Mouse (Mus musculus) MEL (cell line): ENCODE results near the gene Retreg1. TPM values are rescaled to one million over a fixed set of nuclear protein-coding genes. Genes with fewer than 3 reads are reported as not detected.

ENCODE experiments used
- DNase-seq: peaks from one replicate; pipeline ENCODE4 v3.0.0; 2011; ENCODE audit warnings: low read depth, low spot score
- H3K27ac ChIP-seq: 2 replicates; pipeline ENCODE4 v1.5.1; 2012; ENCODE audit warnings: low read depth, mild to moderate bottlenecking, control low read depth, low read length, moderate library complexity; ENCODE audit not compliant: control insufficient read depth
- H3K27me3 ChIP-seq, 2 experiments: fragments of 150-350 bp in 1 of 2; sonication (generic) in 1 of 2; 2 replicates each; pipeline ENCODE4 v1.6.1; 2012; ENCODE audit warnings: low read length in 2 of 2, mild to moderate bottlenecking in 2 of 2, improper control_type of control experiment in 1 of 2, moderate library complexity in 1 of 2; ENCODE audit not compliant: insufficient read depth in 2 of 2, control insufficient read depth in 1 of 2
- H3K36me3 ChIP-seq, 2 experiments: 2 replicates each; pipeline ENCODE4 v1.6.1; 2012 to 2014; ENCODE audit warnings: low read length in 2 of 2, improper control_type of control experiment in 1 of 2, inconsistent platforms in 1 of 2, mild to moderate bottlenecking in 1 of 2; ENCODE audit not compliant: insufficient read depth in 2 of 2, control insufficient read depth in 1 of 2
- H3K4me1 ChIP-seq, 2 experiments: fragments of 150-350 bp in 1 of 2; sonication (generic) in 1 of 2; 2 replicates each; pipeline ENCODE4 v1.6.1; 2012; ENCODE audit warnings: low read length in 2 of 2, improper control_type of control experiment in 1 of 2, mild to moderate bottlenecking in 1 of 2; ENCODE audit not compliant: insufficient read depth in 2 of 2, control insufficient read depth in 1 of 2
- H3K4me3 ChIP-seq, 2 experiments: fragments of 150-350 bp in 1 of 2; sonication (generic) in 1 of 2; 2 replicates each; pipeline ENCODE4 v1.5.1; 2012; ENCODE audit warnings: low read depth in 2 of 2, low read length in 2 of 2, mild to moderate bottlenecking in 2 of 2, moderate library complexity in 2 of 2, control low read depth in 1 of 2, improper control_type of control experiment in 1 of 2; ENCODE audit not compliant: control insufficient read depth in 1 of 2, insufficient read depth in 1 of 2
- H3K79me2 ChIP-seq: 2 replicates; pipeline ENCODE4 v1.6.1; 2012; ENCODE audit warnings: mild to moderate bottlenecking, low read length, moderate library complexity; ENCODE audit not compliant: control insufficient read depth, poor library complexity, insufficient read depth
- H3K9ac ChIP-seq: 2 replicates; pipeline ENCODE4 v1.6.1; 2012; ENCODE audit warnings: low read depth, mild to moderate bottlenecking, control low read depth, low read length, moderate library complexity; ENCODE audit not compliant: control insufficient read depth, poor library complexity, severe bottlenecking
- H3K9me3 ChIP-seq: fragments of 150-350 bp; sonication (generic); replicated peaks from 2 replicates; pipeline ENCODE4 v1.6.1; 2012; ENCODE audit warnings: mild to moderate bottlenecking, low read length, improper control_type of control experiment, moderate library complexity; ENCODE audit not compliant: insufficient read depth
- BHLHE40 ChIP-seq: IDR thresholded peaks from 2 replicates; pipeline ENCODE4 v1.6.1; 2012; ENCODE audit warnings: low read depth, mild to moderate bottlenecking, inconsistent platforms, low read length, improper control_type of control experiment, borderline replicate concordance
- CHD1 ChIP-seq: IDR thresholded peaks from 2 replicates; pipeline ENCODE4 v1.6.1; 2012; ENCODE audit warnings: low read depth, mild to moderate bottlenecking, inconsistent platforms, low read length, improper control_type of control experiment
- ELF1 ChIP-seq: IDR thresholded peaks from 2 replicates; pipeline ENCODE4 v1.6.1; 2014; ENCODE audit warnings: low read depth, mild to moderate bottlenecking, inconsistent platforms, low read length, improper control_type of control experiment, moderate library complexity
- EP300 ChIP-seq, 2 experiments: IDR thresholded peaks; 2 replicates each; pipeline ENCODE4 v1.6.1; 2011; ENCODE audit warnings: improper control_type of control experiment in 2 of 2, low read length in 2 of 2, low read depth in 1 of 2, mild to moderate bottlenecking in 1 of 2
- ETS1 ChIP-seq: IDR thresholded peaks from 2 replicates; pipeline ENCODE4 v1.6.1; 2012; ENCODE audit warnings: low read depth, mild to moderate bottlenecking, inconsistent platforms, low read length, improper control_type of control experiment, moderate library complexity
- GATA1 ChIP-seq: IDR thresholded peaks from 2 replicates; pipeline ENCODE4 v1.6.1; 2011; ENCODE audit warnings: low read depth, low read length, improper control_type of control experiment
- HCFC1 ChIP-seq: IDR thresholded peaks from 2 replicates; pipeline ENCODE4 v1.6.1; 2012; ENCODE audit warnings: low read depth, mild to moderate bottlenecking, inconsistent platforms, low read length, improper control_type of control experiment, moderate library complexity
- KAT2A ChIP-seq: conservative IDR thresholded peaks from 2 replicates; pipeline ENCODE4 v1.6.1; 2012; ENCODE audit warnings: low read depth, low read length, improper control_type of control experiment, inconsistent platforms
- MAFK ChIP-seq: IDR thresholded peaks from 2 replicates; pipeline ENCODE4 v1.6.1; 2011; ENCODE audit warnings: low read depth, mild to moderate bottlenecking, low read length, improper control_type of control experiment, borderline replicate concordance
- MAX ChIP-seq: IDR thresholded peaks from 2 replicates; pipeline ENCODE4 v1.6.1; 2011; ENCODE audit warnings: low read length, improper control_type of control experiment
- MEF2A ChIP-seq: IDR thresholded peaks from 2 replicates; pipeline ENCODE4 v1.6.1; 2014; ENCODE audit warnings: low read depth, mild to moderate bottlenecking, inconsistent platforms, low read length, improper control_type of control experiment; ENCODE audit not compliant: poor library complexity, insufficient replicate concordance, severe bottlenecking; ENCODE audit errors: extremely low read depth
- MXI1 ChIP-seq: IDR thresholded peaks from 2 replicates; pipeline ENCODE4 v1.6.1; 2011; ENCODE audit warnings: mild to moderate bottlenecking, low read depth, low read length, improper control_type of control experiment
- MYC ChIP-seq: IDR thresholded peaks from 2 replicates; pipeline ENCODE4 v1.6.1; 2011; ENCODE audit warnings: low read depth, mild to moderate bottlenecking, low read length, improper control_type of control experiment, moderate library complexity
- NELFE ChIP-seq: IDR thresholded peaks from 2 replicates; pipeline ENCODE4 v1.6.1; 2011; ENCODE audit warnings: low read depth, low read length, improper control_type of control experiment
- NRF1 ChIP-seq: IDR thresholded peaks from 2 replicates; pipeline ENCODE4 v1.6.1; 2014; ENCODE audit warnings: low read depth, mild to moderate bottlenecking, inconsistent platforms, low read length, improper control_type of control experiment, moderate library complexity; ENCODE audit not compliant: poor library complexity, insufficient read depth, severe bottlenecking
- POLR2AphosphoS2 ChIP-seq: IDR thresholded peaks from 2 replicates; pipeline ENCODE4 v1.6.1; 2011; ENCODE audit warnings: low read length, improper control_type of control experiment
- RAD21 ChIP-seq: IDR thresholded peaks from 2 replicates; pipeline ENCODE4 v1.6.1; 2011; ENCODE audit warnings: mild to moderate bottlenecking, low read depth, low read length, improper control_type of control experiment
- RCOR1 ChIP-seq: IDR thresholded peaks from 2 replicates; pipeline ENCODE4 v1.6.1; 2012; ENCODE audit warnings: low read depth, mild to moderate bottlenecking, inconsistent platforms, low read length, improper control_type of control experiment
- SIN3A ChIP-seq: IDR thresholded peaks from 2 replicates; pipeline ENCODE4 v1.6.1; 2012; ENCODE audit warnings: low read length, improper control_type of control experiment, inconsistent platforms
- TAL1 ChIP-seq: IDR thresholded peaks from 2 replicates; pipeline ENCODE4 v1.6.1; 2012; ENCODE audit warnings: mild to moderate bottlenecking, inconsistent platforms, low read length, moderate library complexity, mixed read lengths
- TBP ChIP-seq: IDR thresholded peaks from 2 replicates; pipeline ENCODE4 v1.8.0; 2011; ENCODE audit warnings: low read depth, low read length, improper control_type of control experiment
- TCF12 ChIP-seq: IDR thresholded peaks from 2 replicates; pipeline ENCODE4 v1.6.1; 2014; ENCODE audit warnings: low read depth, mild to moderate bottlenecking, inconsistent platforms, low read length, improper control_type of control experiment, moderate library complexity
- UBTF ChIP-seq: IDR thresholded peaks from 2 replicates; pipeline ENCODE4 v1.6.1; 2012; ENCODE audit warnings: low read depth, mild to moderate bottlenecking, inconsistent platforms, low read length, improper control_type of control experiment, moderate library complexity, borderline replicate concordance; ENCODE audit not compliant: insufficient read depth
- ZMIZ1 ChIP-seq: IDR thresholded peaks from 2 replicates; pipeline ENCODE4 v1.6.1; 2012; ENCODE audit warnings: low read depth, mild to moderate bottlenecking, inconsistent platforms, low read length, improper control_type of control experiment, moderate library complexity
- ZNF384 ChIP-seq: IDR thresholded peaks from 2 replicates; pipeline ENCODE4 v1.6.1; 2012; ENCODE audit warnings: low read depth, mild to moderate bottlenecking, inconsistent platforms, low read length, improper control_type of control experiment
- polyA plus RNA-seq, 2 experiments: library from polyadenylated mRNA; stranded (reverse) in 1 of 2; unstranded in 1 of 2; fragments of >175 nt in 1 of 2; fragments of >200 nt in 1 of 2; gene quantifications; 2 replicates each; pipeline versions ENCODE4 v1.2.1 to v1.2.4; 2012; ENCODE audit warnings: low replicate concordance in 2 of 2, low read depth in 1 of 2; ENCODE audit not compliant: insufficient read length in 2 of 2, insufficient read depth in 1 of 2, missing spikeins in 1 of 2
- total RNA-seq: library from RNA; depleted of rRNA; stranded (reverse); fragments of 300-350 nt; gene quantifications from 2 replicates; pipeline ENCODE4 v1.2.3, GENCODE M21; 2012

The Retreg1 gene
- total and polyA plus RNA-seq, 3 experiments: 3.1 to 7.6 TPM; not detected in 1

GRCm38 (mm10) chr15:25909783-25910494 is 67.0 kb downstream of the Retreg1 start (continued):
- TF ChIP-seq SIN3A (peak; percentile 83), CHD1 (0 out of 2 replicates have a peak, but pooled peaks have one; percentile 24), MAFK (peak; percentile 59), MXI1 (peak; percentile 51; the same call in 1 of the 2 replicates)

DNA sequence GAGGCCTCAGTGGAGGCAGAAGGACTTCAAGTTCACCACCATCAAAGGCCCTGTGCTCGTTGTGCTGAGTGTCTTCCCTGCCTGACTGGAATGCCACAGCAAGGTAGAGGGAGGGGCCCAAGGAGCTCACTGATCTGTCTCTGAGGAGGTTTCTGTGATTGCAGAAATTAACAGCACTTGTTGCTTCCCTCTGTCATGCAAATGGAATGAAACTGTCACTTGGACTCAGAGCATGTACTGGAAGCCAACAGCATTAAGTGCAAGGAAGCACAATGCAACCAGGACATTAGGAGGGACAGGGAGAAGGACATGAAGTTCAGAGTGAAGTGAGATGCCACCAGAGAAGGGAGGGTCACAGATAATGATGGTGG is 67.5 kb downstream of the Retreg1 start:
- Histone ChIP-seq H3K4me3 (peak overlapping the region; percentile 8 to 16), H3K27ac (peak overlapping the region; percentile 90), H3K9ac (peak overlapping the region; percentile 23)
- DNase-seq: no peak
- no peak for TF ChIP-seq CHD1
- TF ChIP-seq SIN3A: 0 out of 2 replicates have a peak, but pooled peaks have one; percentile 8
- 0 out of 2 replicates have a peak, but pooled peaks have one; percentile 2 for TF ChIP-seq ELF1
- TF ChIP-seq MAX: 0 out of 2 replicates have a peak, but pooled peaks have one; percentile 4
- TF ChIP-seq, all 39 proteins: peak for 3
- peaks cover 18 to 25% of the 10 kb centered on the region in 2 experiments for H3K4me1 ChIP-seq
- no peaks in the 10 kb centered on the region for H3K79me2 ChIP-seq
- no peaks in the 10 kb centered on the region for H3K27me3 ChIP-seq
- H3K9me3 ChIP-seq: no peaks in the 10 kb centered on the region
- H3K36me3 ChIP-seq: peaks cover 0 to 25% of the 10 kb centered on the region in 2 experiments; a peak in 2 of 4 replicates

DNA sequence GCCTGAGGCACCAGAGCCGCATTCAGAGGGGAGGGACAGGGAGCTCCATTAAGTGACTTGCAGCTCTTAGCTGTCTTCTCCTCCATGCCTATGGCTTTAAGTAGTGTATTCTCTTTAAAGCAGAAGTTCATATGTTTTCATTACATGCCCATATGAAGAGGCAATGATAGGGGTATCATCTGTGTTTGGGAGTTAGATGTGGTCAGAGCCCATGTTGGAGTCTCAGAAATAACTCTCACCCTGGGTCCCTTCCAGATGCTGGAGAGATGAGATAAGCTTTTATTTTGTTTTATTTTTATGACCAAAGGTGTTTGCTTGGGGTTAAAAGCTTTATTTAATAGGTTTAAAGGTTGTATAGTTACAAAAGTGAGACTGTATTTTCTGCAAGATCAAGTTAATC is 67.9 kb downstream of the Retreg1 start:
- Histone ChIP-seq H3K9me3 (no peaks in the 10 kb centered on the region), H3K4me3 (peak overlapping the region; percentile 8 to 16; a peak in 3 of 4 replicates), H3K9ac (peak overlapping the region; percentile 23), H3K27me3 (no peaks in the 10 kb centered on the region), H3K79me2 (no peaks in the 10 kb centered on the region), H3K36me3 (peaks cover 0 to 25% of the 10 kb centered on the region in 2 experiments; a peak in 2 of 4 replicates), H3K27ac (peak overlapping the region; percentile 90), H3K4me1 (peaks cover 18 to 25% of the 10 kb centered on the region in 2 experiments)
- TF ChIP-seq NELFE: no peak
- TF ChIP-seq GATA1: peak; percentile 81
- no peak for TF ChIP-seq HCFC1
- no peak for TF ChIP-seq MAX
- TF ChIP-seq KAT2A: no peak
- TF ChIP-seq ELF1: no peak
- no peak for TF ChIP-seq TBP
- peak; percentile 76; the same call in 1 of the 2 replicates for TF ChIP-seq MEF2A
- TF ChIP-seq ETS1: peak; percentile 92
- TF ChIP-seq ZMIZ1: no peak
- peak; percentile 82 to 88 for TF ChIP-seq EP300 (IDR thresholded peaks at IDR 0.05; ENCODE audit: low read depth in 1 of 2, low read length in 2 of 2)
- no peak for TF ChIP-seq UBTF
- no peak for TF ChIP-seq BHLHE40
- peak; percentile 88 for TF ChIP-seq TCF12
- TF ChIP-seq ZNF384: no peak
- TF ChIP-seq POLR2AphosphoS2: no peak
- peak; percentile 53; the same call in 1 of the 2 replicates for TF ChIP-seq RCOR1
- TF ChIP-seq MYC: no peak
- peak; percentile 81 for TF ChIP-seq TAL1
- no peak for TF ChIP-seq MAFK
- no peak for TF ChIP-seq RAD21
- TF ChIP-seq NRF1: no peak
- DNase-seq: peak; percentile 75
